Mouse (Mus musculus) hindbrain, embryonic 16.5 days (tissue): ENCODE measurements at regions not wholly inside any gene's neighbourhood (a gene's known extent, or its start where the extent isn't known, plus 50 kb on each side); places are given as distances from the start of the nearest gene placed in this dataset.

Experiments
- ATAC-seq: fragments of 200-750 bp; cut with Nextera tagmentation; 2 replicates; pipeline ENCODE4 v1.8.0; 2017; ENCODE audit warnings: moderate TSS enrichment, moderate library complexity
- H3K27ac ChIP-seq: fragments of 300-500 bp; sonication (generic); 2 replicates; pipeline ENCODE4 v1.5.1; 2014; ENCODE audit warnings: low read depth, mild to moderate bottlenecking, control low read depth, low read length, moderate library complexity
- H3K27me3 ChIP-seq: fragments of 300-500 bp; sonication (generic); replicated peaks from 2 replicates; pipeline ENCODE4 v1.6.1; 2014; ENCODE audit warnings: low read length; ENCODE audit not compliant: control insufficient read depth, insufficient read depth
- H3K36me3 ChIP-seq: fragments of 300-500 bp; sonication (generic); 2 replicates; pipeline ENCODE4 v1.6.1; 2014; ENCODE audit warnings: mild to moderate bottlenecking, low read length, moderate library complexity, mixed read lengths; ENCODE audit not compliant: control insufficient read depth, insufficient read depth
- H3K4me1 ChIP-seq: fragments of 300-500 bp; sonication (generic); 2 replicates; pipeline ENCODE4 v1.6.1; 2014; ENCODE audit warnings: low read depth, low read length; ENCODE audit not compliant: control insufficient read depth, insufficient read depth
- H3K4me2 ChIP-seq: fragments of 300-500 bp; sonication (generic); 2 replicates; pipeline ENCODE4 v1.6.1; 2014; ENCODE audit warnings: mild to moderate bottlenecking, low read length, control low read depth, moderate library complexity
- H3K4me3 ChIP-seq: fragments of 300-500 bp; sonication (generic); 2 replicates; pipeline ENCODE4 v1.5.1; 2014; ENCODE audit warnings: mild to moderate bottlenecking, low read length, control low read depth, moderate library complexity
- H3K9ac ChIP-seq: fragments of 300-500 bp; sonication (generic); 2 replicates; pipeline ENCODE4 v1.6.1; 2014; ENCODE audit warnings: low read depth, mild to moderate bottlenecking, control low read depth, low read length, moderate library complexity
- H3K9me3 ChIP-seq: fragments of 300-500 bp; sonication (generic); 2 replicates; pipeline ENCODE4 v1.6.1; 2014; ENCODE audit warnings: mild to moderate bottlenecking, low read length, moderate library complexity; ENCODE audit not compliant: control insufficient read depth
- whole genome bisulfite sequencing: fragments of 180-500 bp; shearing (Covaris S2); extraction: QIAGEN DNeasy Blood & Tissue Kit; methylation state at CpG from one replicate; pipeline ENCODE4 v1.1.7; 2014; 5-methylcytosine and 5-hydroxymethylcytosine counted together

GRCm38 (mm10) chr8:92506906-92507305, 149.5 kb downstream of the Irx5 start:
- H3K27me3 ChIP-seq: no peaks in the 10 kb centered on the region
- H3K4me1 ChIP-seq: no peaks in the 10 kb centered on the region
- no peak overlapping the region for H3K4me2 ChIP-seq
- H3K9me3 ChIP-seq: 0 out of 2 replicates have a peak, but pooled peaks cover 4% of the 10 kb centered on the region
- no peak for ATAC-seq
- H3K9ac ChIP-seq: no peak overlapping the region
- no peaks in the 10 kb centered on the region for H3K36me3 ChIP-seq
- WGBS: 77% methylated on average over 5 of the region's 5 CpGs
- H3K4me3 ChIP-seq: no peak overlapping the region
- no peak overlapping the region for H3K27ac ChIP-seq

GRCm38 (mm10) chr8:92515385-92515784, 158.0 kb downstream of the Irx5 start:
- Histone ChIP-seq H3K27ac (no peak overlapping the region), H3K27me3 (no peaks in the 10 kb centered on the region), H3K9ac (no peak overlapping the region), H3K4me1 (no peaks in the 10 kb centered on the region), H3K4me3 (no peak overlapping the region), H3K36me3 (no peaks in the 10 kb centered on the region), H3K4me2 (no peak overlapping the region), H3K9me3 (0 out of 2 replicates have a peak, but pooled peaks cover 4% of the 10 kb centered on the region)
- ATAC-seq: no peak
- 73% methylated on average over 2 of the region's 2 CpGs for WGBS

GRCm38 (mm10) chr8:92518031-92518430, 156.1 kb upstream of the Irx6 start:
- no peak overlapping the region for H3K4me3 ChIP-seq
- WGBS: 86% methylated on average over 8 of the region's 8 CpGs
- H3K9me3 ChIP-seq: no peaks in the 10 kb centered on the region
- no peaks in the 10 kb centered on the region for H3K4me1 ChIP-seq
- H3K9ac ChIP-seq: no peak overlapping the region
- H3K27me3 ChIP-seq: no peaks in the 10 kb centered on the region
- no peak overlapping the region for H3K27ac ChIP-seq
- no peak overlapping the region for H3K4me2 ChIP-seq
- ATAC-seq: no peak
- H3K36me3 ChIP-seq: no peaks in the 10 kb centered on the region

- H3K4me3 ChIP-seq: no peak overlapping the region
- H3K4me1 ChIP-seq: no peaks in the 10 kb centered on the region
- no peak overlapping the region for H3K4me2 ChIP-seq
- WGBS: 87% methylated on average over 3 of the region's 3 CpGs
- H3K27ac ChIP-seq: no peak overlapping the region
- no peak overlapping the region for H3K9ac ChIP-seq
- no peaks in the 10 kb centered on the region for H3K36me3 ChIP-seq
- no peak for ATAC-seq
- no peaks in the 10 kb centered on the region for H3K9me3 ChIP-seq
- H3K27me3 ChIP-seq: no peaks in the 10 kb centered on the region
These were observed 155.6 kb upstream of the Irx6 start for GRCm38 (mm10) chr8:92518486-92518885.

GRCm38 (mm10) chr8:92522519-92522918, 151.6 kb upstream of the Irx6 start:
- Histone ChIP-seq H3K36me3 (no peaks in the 10 kb centered on the region), H3K27ac (no peak overlapping the region), H3K4me3 (no peak overlapping the region), H3K9me3 (no peaks in the 10 kb centered on the region), H3K27me3 (no peaks in the 10 kb centered on the region), H3K9ac (no peak overlapping the region), H3K4me2 (no peak overlapping the region), H3K4me1 (no peaks in the 10 kb centered on the region)
- WGBS: 75% methylated on average over 6 of the region's 6 CpGs
- no peak for ATAC-seq

GRCm38 (mm10) chr8:92529756-92530155, 144.3 kb upstream of the Irx6 start:
- H3K27ac ChIP-seq: no peak overlapping the region
- no peak overlapping the region for H3K9ac ChIP-seq
- no peak overlapping the region for H3K4me2 ChIP-seq
- no peaks in the 10 kb centered on the region for H3K4me1 ChIP-seq
- H3K4me3 ChIP-seq: no peak overlapping the region
- no peaks in the 10 kb centered on the region for H3K36me3 ChIP-seq
- H3K27me3 ChIP-seq: no peaks in the 10 kb centered on the region
- no peak for ATAC-seq
- no peaks in the 10 kb centered on the region for H3K9me3 ChIP-seq
- WGBS: 74% methylated on average over 11 of the region's 11 CpGs

GRCm38 (mm10) chr8:92540636-92541035, 133.5 kb upstream of the Irx6 start:
- 63% methylated on average over 2 of the region's 2 CpGs for whole genome bisulfite sequencing
- Histone ChIP-seq H3K27me3 (no peaks in the 10 kb centered on the region; the same call in 1 of the 2 replicates), H3K9me3 (no peaks in the 10 kb centered on the region), H3K27ac (no peak overlapping the region), H3K36me3 (no peaks in the 10 kb centered on the region), H3K9ac (no peak overlapping the region), H3K4me3 (no peak overlapping the region), H3K4me2 (no peak overlapping the region), H3K4me1 (0 out of 2 replicates have a peak, but pooled peaks cover 5% of the 10 kb centered on the region)
- no peak for ATAC-seq

- Histone ChIP-seq H3K27ac (no peak overlapping the region), H3K9ac (no peak overlapping the region), H3K36me3 (no peaks in the 10 kb centered on the region), H3K9me3 (no peaks in the 10 kb centered on the region), H3K4me1 (peaks cover 5% of the 10 kb centered on the region; the same call in 1 of the 2 replicates), H3K4me2 (peak overlapping the region; percentile 4), H3K27me3 (peaks cover 2% of the 10 kb centered on the region; the same call in 1 of the 2 replicates), H3K4me3 (no peak overlapping the region)
- ATAC-seq: peak; percentile 91
- WGBS: 21% methylated on average over 17 of the region's 17 CpGs
These were observed 128.6 kb upstream of the Irx6 start for GRCm38 (mm10) chr8:92545347-92546059.

- no peak for ATAC-seq
- Histone ChIP-seq H3K4me3 (no peak overlapping the region), H3K9me3 (no peaks in the 10 kb centered on the region), H3K4me1 (peaks cover 8% of the 10 kb centered on the region), H3K4me2 (no peak overlapping the region), H3K27ac (no peak overlapping the region), H3K36me3 (no peaks in the 10 kb centered on the region), H3K9ac (no peak overlapping the region), H3K27me3 (no peaks in the 10 kb centered on the region)
- WGBS: 43% methylated on average over 12 of the region's 12 CpGs
These were observed 118.9 kb upstream of the Irx6 start for GRCm38 (mm10) chr8:92555140-92555539.
